Mouse (Mus musculus) cerebellum, adult 9-11 months (tissue): ENCODE results near the gene Dgki.

Experiments used
- DNase-seq: peaks from one replicate; pipeline ENCODE4 v3.0.0; 2022

Dgki gene

DNA sequence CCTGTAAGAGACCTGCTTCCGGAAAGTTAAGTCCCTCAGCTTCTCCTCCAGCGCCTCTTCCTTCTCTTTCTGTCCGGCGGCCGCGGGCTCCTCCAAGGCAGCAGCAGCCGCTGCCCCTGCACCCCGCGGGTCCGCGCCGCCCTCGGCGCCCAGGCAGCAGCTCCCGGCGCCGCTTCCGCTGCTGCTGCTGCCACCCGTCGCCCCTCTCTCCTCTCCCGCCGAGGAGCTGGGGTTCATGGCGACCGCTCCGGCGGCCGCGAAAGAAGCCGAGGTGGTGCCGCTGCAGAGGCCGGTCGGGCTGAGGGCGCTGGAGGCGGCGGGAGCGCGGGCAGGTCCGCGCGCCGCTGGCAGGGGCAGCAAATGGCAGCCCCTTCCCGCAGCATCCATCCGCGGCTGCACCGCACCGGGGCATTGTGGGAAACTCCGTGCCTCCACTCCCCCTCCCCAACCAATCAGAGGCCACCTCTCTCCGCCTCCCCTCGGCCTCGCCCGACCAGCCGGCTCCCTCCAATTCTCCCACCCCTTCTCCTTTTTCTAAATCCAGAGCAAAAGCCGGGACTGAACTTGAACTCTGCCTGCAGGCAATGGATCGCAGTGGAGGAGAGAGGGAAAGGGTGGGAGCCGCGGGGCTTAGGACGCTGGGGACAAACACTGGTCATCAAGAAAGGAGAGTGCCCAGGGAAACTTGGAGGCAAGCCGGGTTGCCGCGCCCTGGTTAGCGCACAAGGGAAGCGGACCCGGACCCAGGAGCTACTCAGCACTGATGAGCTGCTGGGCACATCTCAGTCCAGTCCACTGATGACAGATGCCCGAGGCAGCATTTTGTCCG, at the start of gene Dgki:
TSS of gene Dgki (minus strand) at position 623 of the 829 bp plus-strand sequence.
- DNase-seq: peak; percentile 86

DNA sequence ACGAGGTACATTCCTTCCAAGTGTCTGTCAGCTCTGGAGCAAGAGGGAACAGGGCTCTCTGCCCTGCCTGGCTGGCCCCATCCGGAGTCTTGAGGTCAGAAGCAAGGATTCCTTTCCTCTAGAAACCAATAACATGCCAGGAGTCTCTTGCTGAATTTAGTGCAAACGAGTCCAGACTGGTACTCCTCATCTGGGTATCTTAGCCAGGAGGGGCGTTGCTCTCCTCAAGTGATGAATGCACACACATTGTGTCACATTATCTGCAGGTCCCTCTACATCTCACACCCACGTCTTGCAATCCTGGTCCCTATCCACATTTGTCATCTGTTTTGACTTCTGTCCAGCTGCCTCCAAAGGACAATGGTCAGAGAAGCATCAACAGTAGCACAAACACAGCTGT, 47.6 kb upstream of the Dgki start:
- DNase-seq: no peak

DNA sequence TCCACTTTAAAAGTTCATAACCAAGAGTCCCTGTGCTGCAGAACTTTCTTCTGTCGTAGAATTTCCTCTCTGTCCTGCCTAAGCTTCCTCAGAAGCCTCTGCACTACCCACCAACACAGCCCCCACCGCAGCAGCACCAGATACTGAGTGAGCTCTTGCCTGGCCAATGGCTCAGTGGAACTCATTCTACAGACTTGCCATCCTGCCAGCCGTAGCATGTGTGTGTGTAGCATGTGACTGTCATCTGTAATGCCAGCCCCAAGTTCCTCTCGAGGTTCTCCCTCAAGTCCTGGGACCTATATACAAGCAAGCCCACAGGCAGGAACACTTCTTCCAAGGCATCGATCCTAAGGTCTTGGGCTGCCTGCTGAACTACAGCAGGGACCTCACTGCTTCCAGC, 38.1 kb upstream of the Dgki start:
- no peak for DNase-seq

DNA sequence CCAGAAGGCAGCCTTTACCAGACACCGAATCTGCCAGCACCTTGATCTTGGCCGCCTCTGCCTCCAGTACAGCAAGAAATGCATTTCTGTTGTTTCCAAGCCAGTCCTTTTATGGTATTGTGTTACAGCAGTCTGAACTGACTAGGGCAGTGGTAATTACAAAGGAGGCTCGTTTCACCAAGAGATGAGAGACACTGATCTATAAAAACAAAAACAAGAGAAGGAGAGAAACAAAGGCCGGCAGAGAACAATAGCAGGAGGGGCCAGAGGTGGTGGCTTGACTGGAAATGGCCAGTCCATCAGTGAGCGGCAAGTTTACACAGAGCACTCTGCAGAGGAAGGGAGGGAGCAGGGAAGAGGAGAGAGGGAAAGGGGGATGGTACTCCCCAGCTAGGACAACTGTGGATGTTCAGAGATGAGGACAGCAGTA, 36.9 kb upstream of the Dgki start:
- DNase-seq: no peak

DNA sequence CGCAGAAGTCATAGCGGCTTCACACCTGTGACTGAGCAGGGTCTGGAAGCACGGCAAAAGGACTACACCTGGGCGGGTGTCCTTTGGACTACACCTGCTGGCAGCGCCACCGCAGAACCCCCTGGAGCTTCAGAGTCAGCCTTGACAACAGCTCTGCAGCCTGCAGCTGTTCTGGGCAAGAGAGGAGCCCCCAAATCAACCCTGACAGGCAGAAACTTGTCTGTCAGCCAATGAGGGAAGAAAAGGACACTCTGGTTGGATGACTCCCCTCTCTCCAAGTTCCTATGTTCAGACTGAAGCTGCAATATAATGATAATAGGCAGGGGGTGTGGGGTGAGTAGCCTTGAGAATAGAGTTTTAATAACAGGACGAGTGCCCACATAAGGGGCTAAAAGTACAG, 36.4 kb upstream of the Dgki start:
- DNase-seq: no peak

DNA sequence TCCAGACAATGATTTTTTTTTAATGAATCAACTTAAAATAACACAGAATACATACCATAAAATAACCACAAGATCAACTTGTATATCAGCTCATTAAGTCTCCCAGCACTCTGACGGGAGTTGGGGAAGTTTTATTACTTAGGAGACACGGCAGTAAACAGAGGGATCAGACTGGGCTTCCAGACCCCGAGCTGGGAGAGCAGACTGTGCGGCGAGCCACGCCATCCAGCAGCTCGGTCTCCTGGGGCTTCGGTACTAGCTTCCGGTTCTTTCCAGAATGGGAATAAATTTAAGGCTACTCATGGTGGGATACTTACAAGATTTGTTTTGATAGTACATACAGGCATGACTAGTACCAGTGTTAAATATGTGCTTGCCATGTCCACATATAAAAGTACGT, 32.9 kb upstream of the Dgki start:
- no peak for DNase-seq

DNA sequence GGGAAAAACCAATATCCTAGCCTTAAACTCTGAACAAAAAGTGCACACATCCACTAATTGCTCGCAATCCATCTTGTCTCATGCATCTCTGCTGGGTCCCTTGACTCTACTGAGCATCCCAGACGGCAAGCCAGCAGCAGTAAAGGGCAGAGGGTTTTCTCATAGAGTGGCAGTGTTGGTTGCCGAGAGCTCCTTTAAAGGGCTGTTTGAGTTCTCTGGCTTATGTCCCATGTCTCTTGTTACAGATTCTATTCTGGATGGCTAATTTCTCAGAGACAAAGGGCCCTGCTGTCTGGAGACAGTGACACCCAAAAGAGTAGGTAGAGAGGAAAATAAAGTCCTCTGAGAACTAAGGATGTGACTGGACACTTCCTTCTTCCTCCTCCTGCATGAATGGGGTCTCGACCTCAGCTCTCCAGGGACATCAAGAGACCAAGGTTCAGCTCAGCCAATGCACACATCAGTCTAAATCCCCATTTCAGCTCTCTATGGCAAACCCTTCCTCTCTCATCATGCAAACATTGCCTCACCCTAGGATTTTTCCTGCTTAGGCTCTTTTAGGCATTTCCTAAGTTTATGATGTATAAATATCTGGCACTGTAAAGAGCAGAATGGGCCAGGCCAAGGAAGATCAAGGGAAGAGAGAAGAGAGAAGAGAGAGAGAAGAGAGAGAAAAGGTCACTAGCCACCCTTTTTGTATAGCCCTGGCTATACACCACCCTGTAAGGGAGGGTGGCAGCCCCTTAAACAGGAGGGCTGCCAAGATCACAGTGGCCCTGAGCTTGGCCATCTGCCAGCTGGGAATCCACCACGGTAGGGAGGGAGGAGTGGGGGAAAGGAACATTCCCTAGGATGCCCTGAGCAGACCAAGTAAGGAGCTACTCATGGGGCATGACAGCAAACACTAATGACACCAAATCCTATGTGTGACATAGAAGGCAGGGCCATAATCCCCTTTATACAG, 30.2 kb upstream of the Dgki start:
- DNase-seq: no peak

DNA sequence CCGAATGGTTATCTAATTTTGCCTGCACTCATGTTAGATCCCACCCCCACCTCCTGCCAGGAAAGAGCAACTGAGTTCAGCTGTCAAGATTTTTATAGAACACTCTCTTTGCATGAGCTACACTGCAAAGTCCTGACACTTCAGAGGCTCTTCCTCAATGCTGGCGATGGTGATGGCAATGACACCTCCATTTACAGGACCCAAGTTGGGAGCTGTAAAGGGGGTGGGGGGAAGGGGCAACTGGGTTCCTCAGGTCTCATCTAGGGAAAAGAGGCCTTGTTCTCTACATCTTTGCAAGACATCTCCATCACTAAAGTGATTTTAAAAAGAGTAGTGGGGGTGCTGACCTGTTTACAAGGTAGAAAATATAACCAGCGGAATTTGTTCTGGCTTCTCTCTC, 29.4 kb upstream of the Dgki start:
- no peak for DNase-seq

DNA sequence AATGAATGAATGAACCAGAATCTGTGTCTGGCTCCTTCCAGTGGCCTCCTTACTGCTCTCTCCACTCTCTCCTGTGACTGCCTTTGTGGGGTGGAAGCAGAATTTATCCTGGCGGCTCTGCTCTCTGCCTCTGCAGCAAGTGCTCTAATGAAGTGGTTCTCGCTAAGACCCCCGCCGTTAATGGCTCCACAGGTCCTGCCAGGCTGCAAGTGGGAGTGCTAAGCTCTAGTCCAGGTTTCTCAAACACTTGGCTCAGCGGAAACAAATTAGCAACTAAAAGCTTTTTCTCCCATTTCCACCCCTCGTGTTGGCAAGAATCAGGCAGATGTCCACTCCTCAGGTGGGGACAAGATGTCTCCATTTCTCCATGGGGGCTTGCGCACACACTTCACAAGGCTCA, 28.7 kb upstream of the Dgki start:
- DNase-seq: no peak

DNA sequence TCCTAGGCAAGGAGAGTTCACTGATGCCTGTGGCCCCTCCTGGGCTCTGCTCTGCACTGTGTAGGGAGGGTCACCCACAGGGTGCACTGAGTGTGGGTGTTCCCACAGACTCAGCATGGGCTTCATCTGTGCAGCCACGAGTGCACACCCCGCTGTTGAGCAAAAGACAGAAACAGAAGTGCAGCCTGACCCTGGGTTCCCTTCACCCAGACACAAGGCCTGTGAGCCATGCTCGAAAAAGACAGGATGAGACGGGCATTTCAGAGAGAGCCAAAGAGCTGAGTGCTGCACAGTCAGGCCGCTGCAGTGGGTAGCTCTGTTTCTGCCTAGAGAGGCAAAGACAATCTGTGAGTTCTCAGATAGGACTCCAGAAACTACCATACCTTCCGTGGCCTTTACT, 27.5 kb upstream of the Dgki start:
- no peak for DNase-seq

DNA sequence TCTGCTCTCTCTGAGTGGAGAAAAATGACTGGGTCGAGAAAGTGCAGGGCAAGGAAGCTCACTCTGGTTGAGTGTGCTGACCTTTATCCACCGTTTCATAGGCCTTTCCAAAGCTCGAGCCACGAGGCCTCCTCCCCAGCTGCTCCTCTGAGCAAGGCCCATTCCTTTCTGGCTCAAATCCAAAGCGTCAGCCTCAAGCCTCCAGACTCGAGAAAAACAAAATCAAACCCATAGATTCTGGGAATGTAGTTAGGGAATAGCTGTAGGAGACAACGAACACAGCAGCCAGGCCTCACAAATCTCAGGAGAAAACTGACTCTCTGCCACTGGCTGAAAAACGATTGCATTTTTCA, 26.6 kb upstream of the Dgki start:
- DNase-seq: peak; percentile 19

DNA sequence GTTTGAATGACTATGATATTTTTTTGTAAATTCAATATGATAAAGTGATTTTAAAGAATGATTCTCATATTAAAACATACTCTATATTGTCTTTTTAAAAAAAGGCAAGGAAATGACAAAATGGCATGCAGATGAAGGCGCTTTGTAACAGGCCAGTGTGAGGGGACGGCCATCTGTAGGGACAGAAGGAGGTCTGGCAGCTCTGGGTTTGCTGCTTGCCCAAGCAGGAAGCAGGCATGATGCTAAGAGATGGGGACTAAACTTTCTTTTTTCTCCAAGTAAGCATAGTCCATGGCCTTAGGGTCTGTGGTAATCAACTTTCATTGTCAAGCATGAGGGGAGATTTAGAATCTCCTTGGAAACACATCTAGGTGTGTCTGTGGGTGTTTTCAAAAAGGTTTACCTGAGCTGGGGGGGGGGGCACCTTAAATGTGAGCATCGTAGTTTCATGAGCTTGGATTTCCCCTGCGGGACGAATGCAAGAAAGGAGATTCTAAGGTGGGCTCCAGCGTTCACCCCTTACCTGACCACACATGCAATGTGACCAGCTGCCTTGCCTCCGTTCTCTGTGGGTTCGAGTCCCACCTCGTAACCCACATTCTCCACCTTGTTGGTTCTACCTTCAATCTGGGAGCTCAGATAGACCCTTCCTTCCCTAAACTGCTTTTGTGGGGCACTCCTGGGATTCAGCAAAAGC, 26.1 kb upstream of the Dgki start:
- no peak for DNase-seq

DNA sequence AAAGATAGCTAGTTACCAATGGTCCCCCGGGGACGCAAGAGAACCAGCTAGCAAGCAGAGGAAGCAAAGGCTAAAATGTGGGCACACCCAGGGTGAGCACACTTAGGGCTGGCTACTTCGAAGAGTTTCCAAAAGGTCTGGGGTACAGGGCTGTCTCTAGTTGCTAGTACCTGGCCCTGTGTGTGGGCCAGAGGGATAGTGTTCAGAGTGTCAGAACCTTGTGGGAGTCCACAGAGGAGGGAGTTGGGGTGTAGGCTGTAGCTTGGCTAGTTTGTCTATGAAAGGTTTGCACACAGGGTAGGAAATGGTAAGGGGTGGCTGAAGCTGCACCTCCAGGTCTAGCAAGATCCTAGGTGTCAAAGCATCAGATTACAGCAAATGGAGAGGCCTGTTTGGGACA, 25.1 kb upstream of the Dgki start:
- DNase-seq: no peak

DNA sequence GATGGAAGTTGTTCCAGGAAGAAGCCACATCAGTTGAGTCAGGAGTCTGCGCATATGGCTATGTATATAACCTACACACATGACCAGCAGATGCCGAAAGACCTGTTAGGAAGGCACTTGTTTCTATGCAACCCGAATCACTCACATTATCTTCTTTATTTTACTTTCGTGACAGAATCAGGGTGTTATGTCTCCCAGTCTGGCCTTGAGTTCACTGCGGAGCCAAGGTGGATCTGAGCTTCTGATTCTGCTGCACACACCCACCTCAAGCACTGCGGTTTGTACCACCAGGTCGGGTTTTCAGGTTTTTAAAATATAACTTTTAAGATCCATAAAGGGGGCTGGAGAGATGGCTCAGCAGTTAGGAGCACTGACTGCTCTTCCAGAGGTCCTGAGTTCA, 22.7 kb upstream of the Dgki start:
- DNase-seq: no peak

DNA sequence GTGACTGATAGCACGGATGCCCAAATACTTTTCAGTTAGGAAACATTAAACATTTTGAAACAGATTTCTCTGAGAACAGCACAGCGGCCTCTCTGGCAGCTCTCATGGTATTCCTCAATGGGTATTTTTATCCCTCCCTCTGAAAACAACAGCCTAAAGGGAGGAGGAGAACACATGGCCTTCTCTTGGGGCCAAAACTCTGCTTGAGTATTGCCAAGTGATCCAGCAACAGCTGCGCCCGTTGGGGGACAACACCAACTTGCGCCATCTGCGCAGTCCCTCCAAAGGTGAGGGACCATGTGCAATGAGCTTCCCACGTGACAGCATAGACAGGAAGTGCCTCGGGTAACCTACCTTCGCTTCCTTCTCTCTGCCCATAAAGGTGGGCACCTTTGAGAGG, 22.1 kb upstream of the Dgki start:
- no peak for DNase-seq

DNA sequence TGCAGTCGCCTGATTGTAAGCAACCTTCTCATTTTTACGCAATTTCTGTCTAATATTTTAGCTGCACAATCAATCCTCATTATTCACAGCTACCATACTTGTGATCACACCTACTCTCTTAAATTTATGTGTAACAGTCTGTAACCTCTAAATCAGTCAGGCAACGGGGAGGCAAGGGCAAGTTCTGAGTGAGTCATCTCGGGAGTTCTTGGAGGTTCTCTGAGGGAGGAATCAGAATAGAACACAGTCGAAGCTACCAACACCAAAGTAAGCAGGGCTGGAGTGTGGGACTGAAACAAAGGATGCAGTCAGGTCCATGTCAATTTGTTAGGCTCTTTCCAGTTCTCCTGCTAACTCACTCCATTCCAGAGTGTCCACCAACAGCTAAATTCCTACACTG, 17.9 kb upstream of the Dgki start:
- DNase-seq: no peak

DNA sequence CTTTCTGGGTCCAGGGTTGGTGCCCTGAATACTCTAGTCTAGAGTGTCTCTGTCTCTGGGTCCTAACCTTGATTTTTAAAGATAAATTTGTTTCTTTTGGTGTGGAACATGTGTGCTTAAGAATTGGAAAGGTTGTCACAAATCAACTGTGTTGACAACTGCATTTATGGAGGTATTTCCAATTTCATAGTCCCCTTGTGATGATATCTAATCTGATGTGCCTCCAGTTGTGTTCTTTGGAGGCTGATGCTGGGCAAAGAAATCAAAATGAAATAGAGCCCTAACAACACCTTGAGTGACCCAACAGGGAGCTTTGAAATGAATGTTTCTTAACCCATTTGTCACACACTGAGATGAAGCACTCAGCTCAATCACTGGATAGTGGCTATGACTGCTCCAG, 15.5 kb upstream of the Dgki start:
- DNase-seq: no peak

DNA sequence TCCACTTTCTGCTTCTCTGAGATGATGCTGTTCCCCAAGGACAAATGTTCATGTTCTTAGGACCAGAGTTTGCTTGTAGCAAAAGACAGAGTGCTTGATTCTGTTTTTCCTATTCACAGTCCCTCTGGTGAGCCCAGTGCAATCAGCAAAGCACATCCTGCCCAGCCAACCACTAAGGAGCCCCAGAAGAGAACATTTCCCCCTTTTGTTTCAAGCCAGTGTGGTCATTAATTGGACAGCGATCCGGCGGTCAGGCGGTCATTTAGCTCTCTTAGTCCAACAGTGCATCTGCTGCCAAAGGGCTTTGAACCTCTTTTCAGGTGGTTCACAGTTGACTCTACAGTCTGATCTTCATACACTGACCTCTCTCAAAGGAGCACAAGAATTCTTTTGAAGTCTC, 10.6 kb upstream of the Dgki start:
- no peak for DNase-seq

DNA sequence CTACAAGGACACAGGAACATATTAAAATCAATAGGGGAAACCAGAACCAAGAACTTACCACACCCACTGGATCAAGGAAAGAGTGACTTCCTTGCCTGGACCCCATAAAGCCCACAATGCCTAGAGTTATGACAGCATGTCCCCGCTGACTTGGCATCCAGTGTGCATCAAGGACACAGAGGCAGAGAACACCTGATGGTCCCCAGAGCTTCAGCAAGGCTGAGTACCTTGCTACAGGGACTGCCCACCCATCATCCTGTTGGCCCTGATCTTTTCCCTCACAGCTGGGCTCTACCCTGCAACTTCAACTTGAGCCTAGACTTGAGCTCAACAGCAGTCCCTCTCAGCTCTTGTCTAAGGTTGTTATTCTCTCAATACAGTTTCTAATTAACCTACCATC, 6.6 kb upstream of the Dgki start:
- DNase-seq: no peak

DNA sequence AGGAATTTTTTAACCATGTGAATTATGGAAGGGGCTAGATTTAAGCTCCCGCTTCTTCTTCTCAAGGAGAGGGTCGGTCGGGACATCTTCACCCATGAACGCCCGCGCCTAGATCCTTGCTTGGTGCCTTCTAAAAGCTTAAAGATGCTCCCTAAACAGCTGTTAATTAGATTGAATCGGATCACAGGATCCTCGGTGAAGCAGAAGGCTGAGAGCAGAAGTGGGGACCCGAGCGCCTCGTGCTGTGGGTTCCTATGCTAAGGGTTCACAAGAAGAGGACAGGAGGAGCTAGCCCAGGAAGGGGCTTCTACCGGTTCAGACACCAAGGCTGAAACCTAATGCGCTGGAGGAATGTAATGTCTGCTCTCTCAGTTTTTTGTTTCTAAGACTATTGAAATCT, 508 bp upstream of the Dgki start:
- DNase-seq: no peak

DNA sequence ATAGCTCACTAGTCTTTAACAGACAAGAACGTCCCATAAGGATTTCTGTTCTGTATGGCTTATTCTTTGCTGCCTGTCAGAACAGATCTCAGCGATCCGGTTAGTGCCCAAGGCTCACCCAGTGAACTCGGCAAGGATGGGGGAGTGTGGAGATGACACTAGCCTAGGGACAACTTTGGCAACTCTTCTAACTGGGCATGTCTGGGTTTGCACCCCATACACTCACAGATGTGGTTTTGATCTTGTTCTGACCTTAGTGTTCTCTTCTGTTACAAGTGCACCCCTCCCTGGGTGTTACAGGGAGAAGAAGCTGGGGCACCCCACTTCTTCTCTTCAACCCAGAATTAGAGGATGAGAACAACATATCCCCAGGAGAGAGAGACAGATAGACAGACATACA, 1.0 kb downstream of the Dgki start:
- peak; percentile 30 for DNase-seq

DNA sequence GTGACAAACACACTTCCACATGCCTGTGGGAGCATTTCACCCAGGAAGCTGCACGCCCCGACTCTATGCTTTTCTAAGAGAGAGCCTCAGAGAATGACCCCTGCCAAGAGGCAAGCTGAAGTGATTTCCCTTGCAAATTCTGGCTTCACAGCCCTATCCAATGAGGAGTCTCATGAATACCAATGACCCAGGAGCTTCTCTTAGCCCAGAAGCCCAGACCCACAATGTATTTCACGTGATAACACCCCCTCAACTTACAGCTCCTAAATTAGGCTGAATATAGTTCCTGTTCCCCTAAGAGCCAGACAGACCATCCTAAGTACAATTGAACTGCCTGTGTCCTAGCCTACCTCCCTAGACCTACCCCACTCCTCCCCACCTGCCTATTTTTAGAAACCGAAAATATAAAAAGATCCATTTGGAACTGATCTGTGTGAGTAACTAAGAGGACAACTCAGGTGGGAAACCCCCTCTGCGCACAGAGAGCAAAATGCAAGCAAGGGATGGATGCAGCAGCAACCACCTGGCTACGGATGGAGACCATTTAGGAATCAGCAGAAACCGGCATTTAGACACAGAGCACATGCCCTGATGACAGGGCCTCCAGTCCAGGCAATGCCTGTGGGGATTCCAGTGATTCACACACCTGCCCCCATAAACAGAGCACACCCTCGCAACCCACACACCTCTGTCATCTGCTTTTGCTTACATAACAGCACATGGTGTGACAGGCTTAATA, 2.1 kb downstream of the Dgki start:
- peak; percentile 26 for DNase-seq

DNA sequence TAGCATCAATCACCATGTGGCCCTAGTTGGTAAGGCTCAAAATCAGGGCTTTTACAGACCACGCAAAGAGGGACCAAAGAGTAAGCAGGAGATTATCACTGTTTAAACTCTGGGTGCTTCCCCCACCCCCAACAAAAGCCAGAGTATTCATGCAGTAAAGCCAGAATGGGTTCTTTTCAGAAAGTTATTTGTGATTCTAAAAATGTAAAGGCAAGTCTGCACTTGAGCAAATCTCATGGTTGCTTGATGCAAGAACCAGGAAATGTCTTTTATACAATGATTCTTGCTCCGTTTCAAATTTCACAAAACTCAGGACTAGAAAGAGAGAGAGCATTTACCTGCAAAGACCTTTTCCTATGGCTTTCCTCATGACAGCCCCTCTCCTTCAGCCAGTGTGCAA, 7.9 kb downstream of the Dgki start:
- no peak for DNase-seq
